21 mouse cellular contexts compared by ENCODE assay signal in genomic region chr2:6285794-6286193, GRCm38 (mm10). TPM values are rescaled to one million over a fixed set of nuclear protein-coding genes. Genes with fewer than 3 reads are reported as not detected.
DNase-seq lines count a peak whose midpoint lies in the region; ATAC-seq and TF ChIP-seq lines count a peak whose summit lies in the region.
"Had no signal": no experiment of that assay in that cellular context is flagged by ENCODE, and none has a peak within 500 bp of the region (broad histone marks: within the 10 kb centered on the region; RNA-seq: fewer than 3 reads in every experiment).

No protein-coding gene starts in this region.

- no peaks in the 10 kb centered on the region; the same call in none of the 2 replicates for H3K4me1 ChIP-seq in bone marrow, adult 2 months (ENCODE audit: control insufficient read depth, insufficient read depth, low read length)
- H3K4me1 ChIP-seq in liver, embryonic 15.5 days (replicated peaks), result peaks cover 51% of the 10 kb centered on the region
- H3K4me1 ChIP-seq in kidney, embryonic 16.5 days (ENCODE audit: insufficient read depth, low read length), result no peaks in the 10 kb centered on the region
- no peaks in the 10 kb centered on the region for H3K4me1 ChIP-seq in hindbrain, embryonic 13.5 days (replicated peaks)
- H3K4me1 ChIP-seq: forebrain, embryonic 13.5 days; hindbrain, embryonic 15.5 days; neural tube, embryonic 15.5 days had no signal

- peak; percentile 25; the same call in 1 of the 2 replicates for ATAC-seq in granulocyte monocyte progenitor cell, adult 5-6 weeks (replicated peaks; ENCODE audit: poor library complexity, severe bottlenecking)
- ATAC-seq in liver, embryonic 15.5 days (ENCODE audit: insufficient read depth), result peak; percentile 91
- no peak for ATAC-seq in kidney, embryonic 16.5 days (ENCODE audit: low FRiP score, low TSS enrichment)
- no peak for ATAC-seq in hindbrain, embryonic 13.5 days (ENCODE audit: low FRiP score)
- ATAC-seq: forebrain, embryonic 13.5 days had no signal

- no peak for TF ChIP-seq CTCF in bone marrow, adult 2 months (IDR thresholded peaks at IDR 0.05; ENCODE audit: control insufficient read depth, insufficient read depth, low read length)

- H3K36me3 ChIP-seq in liver, embryonic 15.5 days (replicated peaks), result no peaks in the 10 kb centered on the region
- no peaks in the 10 kb centered on the region for H3K36me3 ChIP-seq in kidney, embryonic 16.5 days (ENCODE audit: insufficient read depth, low read length)
- no peaks in the 10 kb centered on the region for H3K36me3 ChIP-seq in hindbrain, embryonic 13.5 days
- H3K36me3 ChIP-seq: hindbrain, embryonic 15.5 days; neural tube, embryonic 15.5 days had no signal

- H3K9ac ChIP-seq in liver, embryonic 15.5 days, result no peak overlapping the region
- H3K9ac ChIP-seq in kidney, embryonic 16.5 days (replicated peaks; ENCODE audit: low read length), result no peak overlapping the region
- no peak overlapping the region for H3K9ac ChIP-seq in hindbrain, embryonic 13.5 days
- H3K9ac ChIP-seq: forebrain, embryonic 13.5 days; hindbrain, embryonic 15.5 days; neural tube, embryonic 15.5 days had no signal

- no peak for TF ChIP-seq POLR2A in bone marrow, adult 2 months (IDR thresholded peaks at IDR 0.05; ENCODE audit: borderline replicate concordance, control insufficient read depth, low read depth, low read length)

- no peak overlapping the region for H3K4me3 ChIP-seq in bone marrow, adult 2 months (replicated peaks; ENCODE audit: control insufficient read depth, low read depth, low read length)
- no peak overlapping the region for H3K4me3 ChIP-seq in liver, embryonic 15.5 days (replicated peaks)
- H3K4me3 ChIP-seq in kidney, embryonic 16.5 days (ENCODE audit: low read length), result no peak overlapping the region
- no peak overlapping the region for H3K4me3 ChIP-seq in hindbrain, embryonic 13.5 days
- H3K4me3 ChIP-seq: forebrain, embryonic 13.5 days; hindbrain, embryonic 15.5 days; myocyte; neural tube, embryonic 15.5 days had no signal

- 0 out of 2 replicates have a peak, but pooled peaks cover 10% of the 10 kb centered on the region for H3K27me3 ChIP-seq in liver, embryonic 15.5 days
- no peaks in the 10 kb centered on the region for H3K27me3 ChIP-seq in kidney, embryonic 16.5 days (ENCODE audit: insufficient read depth, low read length)
- no peaks in the 10 kb centered on the region for H3K27me3 ChIP-seq in hindbrain, embryonic 13.5 days
- H3K27me3 ChIP-seq: forebrain, embryonic 13.5 days; hindbrain, embryonic 15.5 days; neural tube, embryonic 15.5 days had no signal

- peak; percentile 63 for DNase-seq in 416B (ENCODE audit: low read depth)
- no peak for DNase-seq in cerebellum, postnatal 36 days
- DNase-seq in kidney, postnatal 10 days, result no peak
- DNase-seq: B cell, adult 2 months; cerebellum, adult 8-10 months; gastrocnemius, postnatal 25 days; heart, postnatal 10 days; kidney, adult 18-20 months; kidney, postnatal 4 days; lung, postnatal 36 days; midbrain, embryonic 14.5 days; right cerebral cortex, postnatal 4 days had no signal

- 44% methylated on average over 1 of the region's 1 CpGs for WGBS in bone marrow, adult 2 months
- 18% methylated on average over 1 of the region's 1 CpGs for WGBS in liver, embryonic 15.5 days (ENCODE audit: insufficient replicate concordance)
- 86% methylated on average over 1 of the region's 1 CpGs for whole genome bisulfite sequencing in kidney, embryonic 16.5 days
- 100% methylated on average over 1 of the region's 1 CpGs for WGBS in hindbrain, embryonic 13.5 days

- H3K27ac ChIP-seq in bone marrow, adult 2 months (ENCODE audit: control insufficient read depth, insufficient read depth, low read depth, low read length, poor library complexity), result peak overlapping the region; percentile 61; the same call in 1 of the 2 replicates
- peak overlapping the region; percentile 85 for H3K27ac ChIP-seq in liver, embryonic 15.5 days (replicated peaks)
- no peak overlapping the region for H3K27ac ChIP-seq in kidney, embryonic 16.5 days (ENCODE audit: low read length)
- H3K27ac ChIP-seq in hindbrain, embryonic 13.5 days, result no peak overlapping the region
- H3K27ac ChIP-seq: forebrain, embryonic 13.5 days; hindbrain, embryonic 15.5 days; neural tube, embryonic 15.5 days had no signal

- peak overlapping the region; percentile 42 for H3K4me2 ChIP-seq in liver, embryonic 15.5 days
- H3K4me2 ChIP-seq in kidney, embryonic 16.5 days (replicated peaks; ENCODE audit: low read depth, low read length), result no peak overlapping the region
- no peak overlapping the region for H3K4me2 ChIP-seq in hindbrain, embryonic 13.5 days
- H3K4me2 ChIP-seq: forebrain, embryonic 13.5 days; hindbrain, embryonic 15.5 days; neural tube, embryonic 15.5 days had no signal

- no peaks in the 10 kb centered on the region for H3K9me3 ChIP-seq in liver, embryonic 15.5 days (replicated peaks)
- no peaks in the 10 kb centered on the region for H3K9me3 ChIP-seq in kidney, embryonic 16.5 days (ENCODE audit: low read length)
- no peaks in the 10 kb centered on the region for H3K9me3 ChIP-seq in hindbrain, embryonic 13.5 days
- H3K9me3 ChIP-seq: forebrain, embryonic 13.5 days; hindbrain, embryonic 15.5 days; neural tube, embryonic 15.5 days had no signal

RNA-seq across cellular contexts. Expression of gene Usp6nl, which starts 36.7 kb away (rescaled TPM):
- 6.9 and 8.8 TPM in 2 replicates for polyA plus RNA-seq in bone marrow, adult 2 months (2011; ENCODE audit: insufficient read depth, insufficient read length, low replicate concordance, missing spikeins)
- 8.3 and 15.5 TPM in 2 replicates for total RNA-seq in granulocyte monocyte progenitor cell, adult 5-6 weeks (2014; fragmentation: Nextera tagmentation)
- 9.7 and 10.4 TPM in 2 replicates for total RNA-seq in granulocyte monocyte progenitor cell, adult 5-6 weeks (2017)
- 2.5 and 3.1 TPM in 2 replicates for polyA plus RNA-seq in liver, embryonic 15.5 days (2015; fragmentation: Nextera tagmentation; extraction: Ambion mirVana)
- polyA plus RNA-seq in kidney, embryonic 16.5 days (2015; fragmentation: Nextera tagmentation; extraction: Ambion mirVana), result 8.6 and 8.8 TPM in 2 replicates
- 6.2 and 7.2 TPM in 2 replicates for polyA plus RNA-seq in hindbrain, embryonic 13.5 days (2015; fragmentation: Nextera tagmentation; extraction: Ambion mirVana)

Comparison
In these comparisons a context has a peak if more than half of its experiments do, and no peak if none do; other contexts are left out.
1. H3K27ac ChIP-seq: peak in bone marrow, adult 2 months (single experiment) and liver, embryonic 15.5 days (single experiment); none in kidney, embryonic 16.5 days (single experiment) and hindbrain, embryonic 13.5 days (single experiment).
2. ATAC-seq: peak in granulocyte monocyte progenitor cell, adult 5-6 weeks (single experiment) and liver, embryonic 15.5 days (single experiment); none in kidney, embryonic 16.5 days (single experiment) and hindbrain, embryonic 13.5 days (single experiment).